Mouse (Mus musculus) intestine, embryonic 14.5 days (tissue): ENCODE results near the gene Rab34. TPM values are rescaled to one million over a fixed set of nuclear protein-coding genes. Genes with fewer than 3 reads are reported as not detected.
A peak's percentile ranks its signal among the peaks of the same experiment; 100 is the strongest.

Source experiments
- ATAC-seq: fragments of 200-750 bp; cut with Nextera tagmentation; replicated peaks from 2 replicates; pipeline ENCODE4 v1.8.0; 2017; ENCODE audit warnings: low read depth, moderate number of reproducible peaks, moderate TSS enrichment, moderate library complexity; ENCODE audit not compliant: low FRiP score, low TSS enrichment
- DNase-seq: peaks from one replicate; pipeline ENCODE4 v3.0.0-alpha.2; 2018; ENCODE audit warnings: low spot score
- H3K27ac ChIP-seq: fragments of 300-500 bp; sonication (generic); 2 replicates; pipeline ENCODE4 v1.5.1; 2014; ENCODE audit warnings: low read depth, mild to moderate bottlenecking, control low read depth
- H3K27me3 ChIP-seq: fragments of 300-500 bp; sonication (generic); replicated peaks from 2 replicates; pipeline ENCODE4 v1.6.1; 2014; ENCODE audit warnings: low read length, control low read depth; ENCODE audit not compliant: control insufficient read depth, insufficient read depth
- H3K36me3 ChIP-seq: fragments of 300-500 bp; sonication (generic); 2 replicates; pipeline ENCODE4 v1.6.1; 2014; ENCODE audit warnings: low read length, control low read depth; ENCODE audit not compliant: control insufficient read depth, insufficient read depth
- H3K4me1 ChIP-seq: fragments of 300-500 bp; sonication (generic); replicated peaks from 2 replicates; pipeline ENCODE4 v1.6.1; 2014; ENCODE audit warnings: low read length, control low read depth, mixed read lengths; ENCODE audit not compliant: control insufficient read depth, insufficient read depth
- H3K4me2 ChIP-seq: fragments of 300-500 bp; sonication (generic); 2 replicates; pipeline ENCODE4 v1.6.1; 2014; ENCODE audit warnings: low read length
- H3K4me3 ChIP-seq: fragments of 300-500 bp; sonication (generic); 2 replicates; pipeline ENCODE4 v1.5.1; 2014; ENCODE audit warnings: low read depth, low read length, control low read depth, mixed read lengths
- H3K9ac ChIP-seq: fragments of 300-500 bp; sonication (generic); 2 replicates; pipeline ENCODE4 v1.6.1; 2014; ENCODE audit warnings: mild to moderate bottlenecking, low read length
- H3K9me3 ChIP-seq: fragments of 300-500 bp; sonication (generic); 2 replicates; pipeline ENCODE4 v1.6.1; 2016; ENCODE audit warnings: low read length, control low read depth; ENCODE audit not compliant: control insufficient read depth
- WGBS: fragments of 180-500 bp; shearing (Covaris S2); extraction: QIAGEN DNeasy Blood & Tissue Kit; methylation state at CpG from one replicate; pipeline ENCODE4 v1.1.7; 2014; 5-methylcytosine and 5-hydroxymethylcytosine counted together
- polyA plus RNA-seq: library from polyadenylated mRNA; unstranded; fragments of >200 nt; fragmentation: Nextera tagmentation; extraction: Ambion mirVana; gene quantifications from 2 replicates; pipeline ENCODE4 v1.2.1, GENCODE M21; 2014

Gene Rab34
- polyA plus RNA-seq, 1 experiment from 2014 or later, result 121 TPM

DNA sequence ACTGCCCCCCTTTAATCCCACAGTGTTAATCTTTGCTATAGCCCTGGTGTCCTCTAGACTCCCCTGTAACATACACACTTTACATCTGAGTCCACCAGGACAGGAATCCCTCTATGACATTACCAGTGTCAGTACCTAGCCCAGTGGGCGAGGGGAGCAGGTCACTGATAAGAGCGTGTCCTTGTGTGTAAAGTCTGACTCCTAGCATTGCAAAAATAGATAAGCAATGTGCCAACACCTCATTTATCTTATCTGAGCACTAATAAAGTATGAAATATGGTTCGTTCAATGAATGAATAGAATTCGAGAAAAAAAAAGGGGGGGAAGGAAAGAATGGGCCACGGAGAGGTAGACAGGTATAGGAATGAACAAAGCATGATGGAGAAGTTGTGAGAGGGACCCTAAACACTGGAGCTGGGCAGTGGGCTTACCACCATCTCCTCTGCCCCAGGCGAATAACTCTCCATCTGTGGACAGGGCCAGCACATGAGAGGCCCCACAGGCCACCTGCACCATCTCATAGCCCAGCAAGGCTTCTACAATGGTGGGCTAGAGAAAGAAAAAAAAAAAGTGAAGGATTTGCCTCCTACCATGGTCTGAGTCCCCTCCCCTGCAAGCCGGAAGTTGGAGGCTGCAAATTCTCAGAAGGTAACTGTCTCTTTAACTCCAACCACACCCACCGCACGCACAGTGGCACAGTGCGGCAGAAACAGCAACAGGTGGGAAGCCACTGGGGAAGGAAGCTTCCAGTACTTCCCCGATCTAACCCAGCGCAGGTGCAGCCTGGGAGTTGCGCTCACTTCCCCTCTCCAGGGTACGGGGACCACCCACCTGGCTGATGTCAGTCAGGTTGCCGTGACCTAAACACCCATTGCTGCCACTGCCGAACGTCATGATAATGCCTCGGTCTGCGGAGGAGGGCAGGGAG is 19.4 kb upstream of the Rab34 start:
- Histone ChIP-seq H3K4me1 (peaks cover 11% of the 10 kb centered on the region), H3K4me2 (peak overlapping the region; percentile 13; the same call in 1 of the 2 replicates), H3K4me3 (no peak overlapping the region), H3K9me3 (no peaks in the 10 kb centered on the region), H3K36me3 (0 out of 2 replicates have a peak, but pooled peaks cover 3% of the 10 kb centered on the region), H3K9ac (no peak overlapping the region), H3K27ac (peak overlapping the region; percentile 27; the same call in 1 of the 2 replicates), H3K27me3 (no peaks in the 10 kb centered on the region)
- DNase-seq (no peak), ATAC-seq (no peak)
- 45% methylated on average over 19 of the region's 19 CpGs for WGBS

DNA sequence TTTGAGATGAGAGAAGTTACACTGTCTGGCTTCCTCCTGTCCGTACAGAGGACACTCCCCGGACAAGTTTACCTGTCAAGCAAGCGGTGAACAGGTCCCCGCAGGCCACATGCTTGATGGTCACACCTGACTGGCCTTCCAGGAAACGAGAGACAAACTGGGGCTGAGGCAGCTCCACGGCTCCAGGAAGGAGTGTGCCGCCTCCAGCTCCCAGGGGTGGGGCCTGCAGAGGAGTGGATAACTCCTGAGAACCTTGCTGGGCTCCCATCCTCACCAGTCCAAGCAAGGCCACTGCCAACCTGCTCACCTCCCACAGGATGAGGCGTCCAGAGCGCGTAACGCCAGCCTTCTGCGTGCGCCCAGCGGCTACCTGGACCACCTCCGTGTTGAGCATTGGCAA is 17.9 kb upstream of the Rab34 start:
- Histone ChIP-seq H3K9ac (no peak overlapping the region), H3K4me1 (peaks cover 14% of the 10 kb centered on the region), H3K4me2 (no peak overlapping the region), H3K9me3 (no peaks in the 10 kb centered on the region), H3K27ac (no peak overlapping the region), H3K36me3 (0 out of 2 replicates have a peak, but pooled peaks cover 3% of the 10 kb centered on the region), H3K27me3 (no peaks in the 10 kb centered on the region), H3K4me3 (no peak overlapping the region)
- ATAC-seq (no peak), DNase-seq (no peak)
- WGBS, result 86% methylated on average over 15 of the region's 15 CpGs

GRCm38 (mm10) chr11:78171328-78171727 is 16.9 kb upstream of the Rab34 start:
- H3K4me3 ChIP-seq, result no peak overlapping the region
- no peak overlapping the region for H3K4me2 ChIP-seq
- no peaks in the 10 kb centered on the region for H3K27me3 ChIP-seq
- DNase-seq (no peak), ATAC-seq (no peak)
- H3K9me3 ChIP-seq, result no peaks in the 10 kb centered on the region
- H3K9ac ChIP-seq, result no peak overlapping the region
- H3K27ac ChIP-seq, result no peak overlapping the region
- 82% methylated on average over 4 of the region's 4 CpGs for WGBS
- peaks cover 10% of the 10 kb centered on the region for H3K4me1 ChIP-seq
- H3K36me3 ChIP-seq, result 0 out of 2 replicates have a peak, but pooled peaks cover 3% of the 10 kb centered on the region

GRCm38 (mm10) chr11:78172034-78172747 is 16.0 kb upstream of the Rab34 start:
- no peak overlapping the region for H3K27ac ChIP-seq
- H3K27me3 ChIP-seq, result no peaks in the 10 kb centered on the region
- no peak overlapping the region for H3K4me3 ChIP-seq
- WGBS, result 83% methylated on average over 16 of the region's 16 CpGs
- H3K36me3 ChIP-seq, result 0 out of 2 replicates have a peak, but pooled peaks cover 3% of the 10 kb centered on the region
- H3K9me3 ChIP-seq, result no peaks in the 10 kb centered on the region
- ATAC-seq, result no peak
- peaks cover 9% of the 10 kb centered on the region for H3K4me1 ChIP-seq
- no peak overlapping the region for H3K9ac ChIP-seq
- H3K4me2 ChIP-seq, result no peak overlapping the region
- peak; percentile 51 for DNase-seq

GRCm38 (mm10) chr11:78172748-78173383 is 15.4 kb upstream of the Rab34 start:
- 81% methylated on average over 19 of the region's 19 CpGs for WGBS
- no peak overlapping the region for H3K4me3 ChIP-seq
- H3K27me3 ChIP-seq, result no peaks in the 10 kb centered on the region
- no peak overlapping the region for H3K9ac ChIP-seq
- no peak overlapping the region for H3K4me2 ChIP-seq
- peaks cover 14% of the 10 kb centered on the region for H3K4me1 ChIP-seq
- no peak for DNase-seq
- H3K36me3 ChIP-seq, result 0 out of 2 replicates have a peak, but pooled peaks cover 3% of the 10 kb centered on the region
- ATAC-seq, result no peak
- H3K27ac ChIP-seq, result no peak overlapping the region
- H3K9me3 ChIP-seq, result no peaks in the 10 kb centered on the region

DNA sequence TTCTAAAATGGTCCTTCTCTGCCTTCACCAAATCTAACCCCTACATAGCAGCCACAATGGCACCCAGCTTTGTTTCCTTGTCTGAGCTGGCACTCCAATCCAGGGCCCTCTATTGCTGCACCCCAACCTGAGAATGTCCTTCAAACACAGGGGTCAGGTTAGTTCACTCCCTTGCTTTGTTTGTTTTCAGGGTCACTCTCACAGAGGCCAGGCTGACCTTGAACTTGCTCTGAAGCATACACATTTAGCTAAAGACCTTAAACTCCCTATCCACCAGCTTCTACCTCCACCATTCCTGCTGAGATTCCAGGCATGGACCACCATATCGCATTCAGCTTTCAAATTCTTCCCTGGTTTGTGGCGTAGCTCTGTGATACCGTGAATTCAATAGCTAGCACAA is 13.7 kb upstream of the Rab34 start:
- Histone ChIP-seq H3K4me2 (no peak overlapping the region), H3K4me1 (peaks cover 19% of the 10 kb centered on the region), H3K9me3 (no peaks in the 10 kb centered on the region), H3K9ac (no peak overlapping the region), H3K36me3 (peaks cover 6% of the 10 kb centered on the region), H3K27ac (no peak overlapping the region), H3K4me3 (no peak overlapping the region), H3K27me3 (no peaks in the 10 kb centered on the region)
- ATAC-seq (no peak), DNase-seq (no peak)
- WGBS, result 80% methylated on average over 3 of the region's 3 CpGs

DNA sequence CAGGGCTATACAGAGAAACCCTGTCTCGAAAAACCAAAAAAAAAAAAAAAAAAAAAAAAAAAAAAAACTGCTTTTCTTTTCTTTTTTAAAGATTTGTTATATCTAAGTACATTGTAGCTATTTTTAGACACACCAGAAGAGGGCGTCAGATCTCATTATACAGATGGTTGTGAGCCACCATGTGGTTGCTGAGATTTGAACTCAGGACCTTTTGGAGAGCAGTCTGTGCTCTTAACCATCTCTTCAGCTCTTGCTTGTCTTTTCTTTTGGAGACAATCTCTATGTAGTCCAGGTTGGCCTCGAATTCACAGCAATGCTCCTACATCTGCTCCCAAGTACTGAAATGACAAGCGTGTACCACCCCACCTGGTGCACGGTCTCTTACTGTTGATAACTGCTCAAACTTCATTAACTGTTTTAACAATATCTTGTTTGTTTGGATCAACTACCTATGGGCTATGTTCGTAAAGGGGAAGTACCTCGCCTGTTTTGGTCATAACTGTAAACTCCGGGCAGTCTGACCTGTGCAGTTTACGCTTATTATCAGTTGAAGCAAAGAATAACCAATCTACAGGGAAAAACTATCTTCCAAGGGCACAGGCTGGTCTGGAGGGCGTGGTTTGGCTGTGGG is 12.3 kb upstream of the Rab34 start:
- H3K9ac ChIP-seq, result peak overlapping the region; percentile 47
- 3% methylated on average over 9 of the region's 10 CpGs for WGBS

DNA sequence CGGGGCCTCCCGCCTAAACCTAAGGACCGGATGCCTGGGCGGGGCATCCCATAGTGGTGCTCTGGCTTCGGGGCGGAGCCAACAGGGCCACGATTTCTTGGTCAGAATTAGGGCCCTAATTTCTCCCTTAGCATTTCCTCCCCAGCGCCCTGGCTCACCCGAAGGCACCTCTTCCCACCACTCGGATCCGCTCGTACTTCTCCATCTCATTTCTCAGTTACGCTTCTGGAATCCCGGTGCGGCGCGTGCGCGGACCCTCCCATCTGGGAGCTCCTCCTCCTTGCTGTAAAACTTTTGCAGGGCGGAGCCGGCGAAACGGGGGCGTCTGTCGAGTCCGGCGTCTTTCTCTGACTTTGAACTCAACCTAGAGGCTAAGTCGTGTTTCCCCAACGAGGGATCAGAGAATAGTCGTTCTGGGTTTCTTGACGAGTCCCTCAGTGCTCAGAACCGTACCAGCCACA is 11.8 kb upstream of the Rab34 start, which contains the start of the genes Nek8 and Tlcd1:
TSS of gene Nek8 (minus strand) at position 274 of the 461 bp plus-strand sequence.
TSS of gene Tlcd1 (plus strand) at position 310 of the 461 bp plus-strand sequence.
- Histone ChIP-seq H3K36me3 (peaks cover 25% of the 10 kb centered on the region), H3K27ac (peak within 1 kb of the TSS; percentile 94), H3K9ac (peak within 1 kb of the TSS; percentile 47), H3K9me3 (no peaks in the 10 kb centered on the region), H3K27me3 (no peaks in the 10 kb centered on the region), H3K4me1 (peaks cover 38% of the 10 kb centered on the region), H3K4me2 (peak within 1 kb of the TSS; percentile 98), H3K4me3 (peak within 1 kb of the TSS; percentile 58)
- under 1% methylated on average over 32 of the region's 32 CpGs for WGBS
- ATAC-seq, result peak; percentile 57; the same call in 1 of the 2 replicates
- DNase-seq, result peak; percentile 94

More for the DNA sequence above, 12.3 kb upstream of the Rab34 start:
- peak overlapping the region; percentile 98 for H3K4me2 ChIP-seq
- peaks cover 20% of the 10 kb centered on the region for H3K36me3 ChIP-seq
- peak overlapping the region; percentile 58 for H3K4me3 ChIP-seq
- DNase-seq, result no peak
- H3K27me3 ChIP-seq, result no peaks in the 10 kb centered on the region
- H3K4me1 ChIP-seq, result peaks cover 33% of the 10 kb centered on the region
- no peak for ATAC-seq
- H3K9me3 ChIP-seq, result no peaks in the 10 kb centered on the region
- peak overlapping the region; percentile 94 for H3K27ac ChIP-seq
